Mouse (Mus musculus): ENCODE measurements around the gene Wdr4.
"Not testable (repeated sequence)": the region's sequence is repeated elsewhere in the genome, so short reads cannot be mapped to it uniquely, and the experiment has no call there.

Gene Wdr4

DNA sequence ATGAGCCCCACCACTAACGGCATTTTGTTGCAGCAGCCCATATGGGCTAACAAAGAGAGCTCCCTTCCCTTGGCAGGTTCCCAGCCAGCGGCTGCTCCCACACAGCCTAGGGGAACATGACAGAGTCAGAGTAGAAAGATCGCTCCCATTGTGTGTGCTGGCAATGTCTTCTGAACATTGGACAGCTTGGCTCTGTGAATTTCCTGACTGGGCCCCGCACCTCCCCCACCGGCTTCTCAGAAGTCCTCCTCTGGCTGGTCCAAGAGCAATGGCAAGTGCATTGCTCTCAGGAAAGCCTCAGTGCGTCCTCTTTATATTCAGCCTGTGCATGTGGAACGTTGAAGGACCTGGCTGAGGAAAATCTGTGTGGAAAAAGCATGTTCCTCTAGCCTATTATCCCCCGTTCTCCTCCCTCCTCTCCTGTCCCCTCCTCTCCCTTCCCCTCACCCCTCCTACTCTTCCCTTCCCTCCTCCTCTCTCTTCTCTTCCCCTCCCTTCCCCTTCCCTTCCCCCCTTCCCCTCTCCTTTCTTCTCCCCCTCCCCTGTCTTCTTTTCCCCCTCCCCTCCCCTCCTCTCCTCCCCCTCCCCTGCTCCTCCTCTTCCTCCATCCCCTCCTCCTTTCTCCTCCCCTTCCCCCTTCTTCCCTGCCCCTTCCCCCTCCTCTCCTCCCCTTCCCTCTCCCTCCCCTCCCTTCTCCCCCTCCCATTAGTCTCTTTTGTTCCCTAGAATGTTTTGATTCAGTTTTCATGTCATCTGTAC lies 16.3 kb upstream of the Wdr4 start:
- DNase-seq (ENCODE audit: low read depth, low spot score) = peak; percentile 43

DNA sequence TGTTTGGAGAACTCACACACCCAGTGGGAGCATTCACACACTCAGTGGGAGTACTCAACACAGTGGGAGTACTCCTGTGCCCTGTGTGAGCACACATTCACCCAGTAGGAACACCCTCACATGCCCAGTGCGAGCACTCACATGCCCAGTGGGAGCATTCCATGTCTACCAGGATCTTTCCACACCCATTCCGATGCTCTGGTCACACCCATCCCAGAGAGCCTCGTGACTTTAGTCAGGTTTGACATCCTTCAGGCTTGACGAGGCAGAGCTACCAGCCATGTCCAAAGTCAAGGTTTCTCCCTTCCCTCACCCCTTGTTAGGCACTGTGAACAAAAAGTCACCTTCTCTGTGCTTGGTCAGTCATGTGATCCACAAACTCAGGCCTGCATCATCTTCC lies 15.6 kb upstream of the Wdr4 start:
- DNase-seq (ENCODE audit: low read depth, low spot score) = peak; percentile 59

- DNase-seq (ENCODE audit: low read depth, low spot score) = not testable (repeated sequence)
Measured at GRCm38 (mm10) chr17:31532331-31532730, 12.6 kb upstream of the Wdr4 start.

- DNase-seq (ENCODE audit: low read depth, low spot score) = peak; percentile 70
Measured at GRCm38 (mm10) chr17:31531441-31532158, 11.8 kb upstream of the Wdr4 start.

GRCm38 (mm10) chr17:31529314-31529713 lies 9.5 kb upstream of the Wdr4 start:
- peak; percentile 94 for DNase-seq (ENCODE audit: low read depth, low spot score)

DNA sequence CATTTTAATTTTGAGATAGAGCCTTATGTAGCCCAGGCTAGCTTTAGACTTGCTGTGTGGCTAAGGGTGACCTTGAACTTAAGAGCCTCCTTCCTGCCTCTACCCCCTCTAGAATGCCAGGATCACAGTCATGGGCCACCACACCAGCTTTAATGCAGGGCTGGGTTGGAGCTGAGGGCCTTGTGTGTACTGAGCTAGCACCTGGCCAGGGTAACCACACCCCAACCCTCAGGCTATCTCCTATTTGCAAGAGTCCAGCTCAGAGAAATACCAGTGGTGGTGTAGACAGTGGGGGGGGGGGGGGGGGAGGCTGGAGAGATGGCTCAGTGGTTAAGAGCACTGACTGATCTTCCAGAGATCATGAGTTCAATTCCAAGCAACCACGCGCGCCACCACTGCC lies 6.0 kb upstream of the Wdr4 start:
- peak; percentile 91 for DNase-seq (ENCODE audit: low read depth, low spot score)

DNA sequence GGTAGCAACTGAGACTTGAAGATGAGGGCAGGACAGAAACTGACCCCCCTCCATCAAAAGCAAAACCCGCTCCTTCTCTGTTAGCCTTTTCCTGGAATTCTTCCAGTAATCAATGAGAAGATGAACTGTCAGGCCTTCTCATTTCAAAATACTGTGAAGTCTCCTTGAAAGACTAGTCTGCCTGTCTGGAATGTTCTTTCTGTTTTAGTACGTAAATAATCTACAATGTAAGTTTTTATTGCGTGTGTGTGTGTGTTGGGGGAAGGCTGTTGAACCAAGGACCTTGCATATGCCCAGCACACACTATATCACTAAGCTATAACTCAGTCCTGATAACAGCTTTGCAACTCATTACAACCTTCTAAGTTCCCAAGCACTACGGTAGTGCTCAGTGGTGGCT lies 5.3 kb upstream of the Wdr4 start:
- DNase-seq (ENCODE audit: low read depth, low spot score) = no peak

DNA sequence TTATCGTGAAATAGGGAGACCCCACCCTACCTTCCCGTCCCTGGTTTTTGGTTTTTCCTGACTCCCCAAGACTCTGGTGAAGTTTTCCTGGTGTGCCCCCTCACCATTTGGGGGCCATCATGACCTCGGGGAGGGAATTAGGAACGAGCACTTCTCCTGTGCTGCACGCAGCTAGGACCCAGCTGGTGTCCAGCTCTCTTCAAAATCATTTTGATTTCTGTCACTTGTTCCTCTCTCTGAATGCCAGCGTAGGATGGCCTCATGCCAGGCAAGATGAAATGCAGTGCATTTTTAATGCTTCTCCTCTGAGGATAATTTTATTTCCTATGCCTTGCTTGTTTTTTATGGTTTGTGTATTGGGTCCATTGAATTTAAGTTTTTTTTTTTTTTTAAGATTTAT lies 2.2 kb upstream of the Wdr4 start:
- DNase-seq (ENCODE audit: low read depth, low spot score) = no peak

GRCm38 (mm10) chr17:31520895-31521294 lies 1.1 kb upstream of the Wdr4 start:
- peak; percentile 76 for DNase-seq (ENCODE audit: low read depth, low spot score)

DNA sequence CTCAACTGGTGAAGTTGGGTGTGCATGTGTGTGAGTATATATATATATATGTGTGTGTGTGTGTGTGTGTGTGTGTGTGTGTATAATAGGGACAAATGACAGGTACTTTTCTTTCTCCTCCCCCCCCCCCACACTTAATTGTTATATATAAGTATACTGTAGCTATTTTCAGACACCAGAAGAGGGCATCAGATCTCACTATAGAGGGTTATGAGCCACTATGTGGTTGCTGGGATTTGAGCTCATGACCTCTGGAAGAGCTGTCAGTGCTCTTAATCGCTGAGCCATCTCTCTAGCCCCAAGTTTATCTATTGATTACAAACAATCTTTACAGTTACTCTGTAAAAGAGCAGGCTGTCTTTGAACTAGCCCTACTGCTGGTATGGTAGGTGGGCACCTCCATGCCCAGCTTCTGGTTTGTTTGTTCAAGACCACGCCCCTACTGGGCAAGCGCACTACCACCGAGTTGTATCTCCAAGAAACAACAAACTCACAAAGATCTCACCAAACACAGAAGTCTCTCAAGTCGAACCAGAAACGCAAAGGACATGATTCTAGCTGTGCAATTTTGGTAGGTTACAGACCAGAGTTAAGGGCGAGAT lies 335 bp downstream of the Wdr4 start:
- DNase-seq (ENCODE audit: low read depth, low spot score) = peak; percentile 41

- no peak for DNase-seq (ENCODE audit: low read depth, low spot score)
Measured at GRCm38 (mm10) chr17:31514696-31515095, 5.1 kb downstream of the Wdr4 start.

DNA sequence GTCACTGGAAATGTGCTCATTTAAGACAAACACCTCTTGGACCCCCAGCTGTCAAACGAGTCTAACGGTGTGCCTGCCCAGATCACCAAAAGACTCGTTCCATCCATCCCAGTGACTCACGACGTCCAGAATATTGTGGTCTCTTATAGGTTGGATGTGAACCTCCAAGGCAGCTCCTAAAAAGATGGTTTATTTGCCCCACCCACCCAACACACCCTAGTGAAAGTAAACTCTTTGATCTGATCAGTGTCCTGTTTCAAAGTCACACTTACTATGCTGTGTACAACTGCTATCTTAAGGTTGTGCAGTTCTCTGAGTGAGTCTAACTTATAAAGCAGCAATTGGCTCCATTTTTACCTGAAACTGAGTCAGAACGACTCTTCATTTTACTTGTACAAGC lies 7.2 kb downstream of the Wdr4 start:
- no peak for DNase-seq (ENCODE audit: low read depth, low spot score)

DNA sequence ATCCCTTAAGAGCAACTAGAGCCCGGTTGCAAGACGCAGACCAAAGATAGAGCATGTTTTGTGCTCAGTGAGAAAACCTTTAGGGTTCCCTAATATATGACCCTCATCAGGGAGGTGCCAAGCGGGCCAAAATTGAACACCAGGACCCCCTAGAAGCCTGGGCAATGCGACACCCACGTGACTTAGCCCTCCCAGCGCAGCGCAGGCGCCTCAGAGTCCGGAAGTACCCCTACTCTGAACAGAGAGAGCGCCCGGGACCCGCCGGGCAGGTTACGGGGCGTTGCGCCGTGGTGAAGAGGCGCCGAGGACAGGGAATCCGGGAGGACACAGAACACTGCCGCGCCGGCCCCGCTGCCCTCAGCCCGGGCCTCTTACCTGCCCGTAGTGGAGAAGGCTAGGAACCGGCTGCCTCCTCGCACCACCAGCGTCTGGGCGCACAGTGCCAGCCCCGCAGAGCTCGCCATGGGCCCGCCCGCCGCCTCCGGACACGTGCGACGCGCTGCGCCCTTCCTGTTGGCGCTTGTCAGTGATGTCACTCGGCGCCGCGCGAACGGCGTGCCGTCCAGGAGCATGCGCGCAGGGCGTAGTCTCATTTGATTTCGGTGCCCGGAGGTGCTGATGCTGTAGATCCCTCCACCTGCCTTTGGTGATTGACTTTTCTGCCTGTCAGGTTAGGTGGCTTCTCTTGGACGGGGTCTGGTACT lies 7.8 kb downstream of the Wdr4 start:
- DNase-seq (ENCODE audit: low read depth, low spot score) = peak; percentile 97

GRCm38 (mm10) chr17:31510944-31511343 lies 8.8 kb downstream of the Wdr4 start:
- peak; percentile 62 for DNase-seq (ENCODE audit: low read depth, low spot score)

GRCm38 (mm10) chr17:31506282-31506681 lies 13.5 kb downstream of the Wdr4 start:
- no peak for DNase-seq (ENCODE audit: low read depth, low spot score)

- no peak for DNase-seq (ENCODE audit: low read depth, low spot score)
Measured at GRCm38 (mm10) chr17:31505013-31505412, 14.8 kb downstream of the Wdr4 start.

GRCm38 (mm10) chr17:31503936-31504335 lies 15.8 kb downstream of the Wdr4 start:
- DNase-seq (ENCODE audit: low read depth, low spot score) = no peak

- DNase-seq (ENCODE audit: low read depth, low spot score) = no peak
Measured at GRCm38 (mm10) chr17:31503337-31503736, 16.4 kb downstream of the Wdr4 start.

DNA sequence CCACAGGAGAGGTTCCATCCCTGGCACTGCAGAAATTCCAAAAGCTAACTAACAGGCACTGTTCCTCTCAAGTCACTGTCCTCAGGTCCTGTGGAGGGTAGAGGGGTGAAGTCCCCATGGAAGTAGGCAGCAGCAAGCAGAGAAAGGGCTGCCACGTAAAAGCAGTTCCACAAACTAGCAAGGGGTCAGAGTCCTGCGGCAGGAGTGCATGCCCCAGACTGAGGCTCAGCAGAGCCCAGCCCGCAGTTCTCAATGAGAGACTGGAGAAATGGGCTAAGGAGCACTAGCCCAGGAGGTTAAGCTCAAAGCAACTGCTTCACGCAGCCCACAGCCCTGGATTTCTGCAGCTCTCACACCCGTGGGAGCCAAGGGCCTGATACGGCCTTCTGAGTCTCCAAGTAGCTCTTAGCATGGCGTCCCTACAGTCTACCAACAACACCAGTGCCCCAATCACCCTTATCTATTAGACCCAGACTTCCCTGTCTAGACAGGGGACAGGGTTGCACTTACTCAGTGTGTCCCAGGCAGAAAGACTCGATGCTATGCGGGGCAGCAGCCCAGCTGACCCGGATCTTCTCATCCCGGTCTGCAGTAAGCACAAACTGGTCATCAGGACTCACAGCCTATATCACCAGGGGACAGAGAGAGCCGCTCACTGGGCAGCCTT lies 17.4 kb downstream of the Wdr4 start:
- no peak for DNase-seq (ENCODE audit: low read depth, low spot score)

DNA sequence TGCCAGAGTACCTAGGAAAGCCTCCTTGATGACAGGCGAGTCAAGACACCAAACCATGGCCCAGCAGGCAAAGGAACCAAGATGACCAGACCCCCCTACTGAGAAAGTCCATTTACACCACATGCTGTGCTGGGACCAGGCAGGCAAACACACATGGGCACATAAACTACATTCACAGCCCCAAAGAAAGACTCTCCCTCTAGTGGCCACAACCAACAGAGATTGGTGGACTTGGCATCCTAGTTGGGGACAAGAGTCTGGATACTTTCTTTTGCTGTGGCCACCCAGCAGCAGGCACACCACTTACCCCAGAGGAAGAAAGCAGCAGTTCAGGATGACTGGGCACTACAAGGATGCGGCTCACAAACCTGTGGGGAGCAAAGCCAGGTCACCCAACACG lies 18.9 kb downstream of the Wdr4 start:
- DNase-seq (ENCODE audit: low read depth, low spot score) = no peak

DNA sequence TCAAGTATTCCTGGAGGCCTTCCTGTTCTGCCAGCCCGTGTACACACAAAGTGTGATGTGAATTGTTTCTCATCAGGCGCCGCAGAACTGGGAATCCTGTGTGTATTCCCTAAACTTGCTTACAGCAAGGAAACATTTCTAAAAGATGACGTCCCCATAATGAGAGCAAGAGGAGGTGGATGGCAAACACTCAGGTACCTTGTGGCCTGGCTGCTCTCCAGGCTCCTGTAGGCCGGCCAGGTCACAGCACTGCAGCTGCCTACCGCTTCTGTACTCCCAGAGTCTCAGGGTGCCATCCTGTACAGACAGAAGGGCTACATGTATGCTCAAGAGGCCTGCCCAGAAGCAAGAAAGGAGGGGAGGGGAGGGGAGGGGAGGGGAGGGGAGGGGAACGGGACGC lies 19.4 kb downstream of the Wdr4 start:
- no peak for DNase-seq (ENCODE audit: low read depth, low spot score)

DNA sequence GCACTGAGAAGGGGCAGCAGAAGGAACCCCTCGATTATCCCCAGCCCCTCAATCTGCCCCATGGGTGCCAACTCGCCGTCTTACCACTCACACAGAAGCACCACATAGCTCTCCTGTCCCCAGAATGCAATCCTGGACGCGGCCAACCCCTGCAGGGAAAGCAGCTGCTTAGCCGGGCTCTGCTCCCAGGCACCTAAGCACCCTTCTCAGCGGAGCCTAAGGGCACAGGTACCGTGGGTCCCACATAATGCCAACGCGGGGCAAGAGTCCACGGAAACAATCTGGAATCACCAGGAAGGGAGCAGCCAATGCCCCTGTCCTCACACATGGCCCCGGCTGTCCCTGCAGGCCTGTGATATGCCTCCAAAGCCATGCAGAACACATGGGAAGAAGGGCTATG lies 20.1 kb downstream of the Wdr4 start:
- no peak for DNase-seq (ENCODE audit: low read depth, low spot score)
